Comparison of ENCODE assay signal across 8 mouse cellular contexts in the genomic region with DNA sequence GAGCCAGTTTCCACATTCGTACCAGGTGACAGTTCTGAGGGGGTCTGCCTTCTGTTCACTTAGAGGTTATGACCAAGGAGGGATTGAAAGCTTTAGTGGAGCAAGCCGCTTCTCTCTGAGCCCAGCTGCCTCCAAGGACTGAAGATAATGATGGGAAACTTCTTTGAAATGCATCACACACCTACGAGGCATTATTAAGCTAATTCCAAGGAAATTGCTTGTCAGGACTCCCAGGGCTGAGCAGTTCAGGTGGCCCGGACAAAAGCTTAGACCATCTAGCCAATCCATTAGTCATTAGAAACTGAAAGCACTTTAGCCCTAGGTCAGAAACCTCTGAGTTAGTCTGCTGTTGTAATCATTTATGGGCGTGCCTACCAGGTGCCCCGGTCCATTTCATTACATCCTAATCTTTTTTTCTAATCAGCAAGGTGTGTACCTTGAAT. TPM values are rescaled to one million over a fixed set of nuclear protein-coding genes. Genes with fewer than 3 reads are reported as not detected.
DNase-seq lines count a peak whose midpoint lies in the region; ATAC-seq lines count a peak whose summit lies in the region.

No protein-coding gene starts in this region.

- H3K27me3 ChIP-seq in forebrain, embryonic 14.5 days (replicated peaks; ENCODE audit: control insufficient read depth, insufficient read depth, low read length): peaks cover 29% of the 10 kb centered on the region
- peaks cover 41% of the 10 kb centered on the region for H3K27me3 ChIP-seq in forebrain, embryonic 13.5 days
- peaks cover 19% of the 10 kb centered on the region for H3K27me3 ChIP-seq in hindbrain, embryonic 14.5 days (ENCODE audit: control insufficient read depth, insufficient read depth, low read length)
- H3K27me3 ChIP-seq in liver, embryonic 16.5 days (ENCODE audit: control insufficient read depth, insufficient read depth, low read depth, low read length): peaks cover 86% of the 10 kb centered on the region

- H3K9me3 ChIP-seq in forebrain, embryonic 14.5 days (replicated peaks; ENCODE audit: control insufficient read depth, low read length): no peaks in the 10 kb centered on the region
- no peaks in the 10 kb centered on the region for H3K9me3 ChIP-seq in forebrain, embryonic 13.5 days (replicated peaks)
- no peaks in the 10 kb centered on the region for H3K9me3 ChIP-seq in hindbrain, embryonic 14.5 days (ENCODE audit: control insufficient read depth, low read length)
- no peaks in the 10 kb centered on the region for H3K9me3 ChIP-seq in liver, embryonic 16.5 days (replicated peaks; ENCODE audit: control insufficient read depth, low read length)

- 0 out of 2 replicates have a peak overlapping the region, but pooled peaks have one; percentile 1 for H3K9ac ChIP-seq in forebrain, embryonic 14.5 days (ENCODE audit: low read length)
- H3K9ac ChIP-seq in forebrain, embryonic 13.5 days: no peak overlapping the region
- H3K9ac ChIP-seq in hindbrain, embryonic 14.5 days: 0 out of 2 replicates have a peak overlapping the region, but pooled peaks have one; percentile 12
- H3K9ac ChIP-seq in liver, embryonic 16.5 days (ENCODE audit: low read depth, low read length): no peak overlapping the region

- no peak for DNase-seq in forebrain, embryonic 14.5 days (ENCODE audit: low spot score)
- peak; percentile 68 for DNase-seq in embryo, embryonic 10.5 days (ENCODE audit: low spot score)
- DNase-seq in hindbrain, embryonic 14.5 days (ENCODE audit: low spot score): no peak
- no peak for DNase-seq in gastrocnemius, postnatal 14 days
- no peak for DNase-seq in gastrocnemius, adult 8-10 months (ENCODE audit: low spot score in 2 of 2)

- no peak overlapping the region for H3K4me3 ChIP-seq in forebrain, embryonic 14.5 days (ENCODE audit: low read depth, low read length)
- H3K4me3 ChIP-seq in forebrain, embryonic 13.5 days: no peak overlapping the region
- H3K4me3 ChIP-seq in hindbrain, embryonic 14.5 days (replicated peaks; ENCODE audit: low read length): peak overlapping the region; percentile 41; the same call in 1 of the 2 replicates
- H3K4me3 ChIP-seq in liver, embryonic 16.5 days (ENCODE audit: low read depth, low read length): no peak overlapping the region

- intact Hi-C loops in gastrocnemius, postnatal 14 days (cut with DNase I; ENCODE audit: low total_unique reads): no loop called here

- no peak overlapping the region for H3K27ac ChIP-seq in forebrain, embryonic 14.5 days (ENCODE audit: low read depth, low read length)
- H3K27ac ChIP-seq in forebrain, embryonic 13.5 days: no peak overlapping the region
- peak overlapping the region; percentile 33 for H3K27ac ChIP-seq in hindbrain, embryonic 14.5 days
- 0 out of 2 replicates have a peak overlapping the region, but pooled peaks have one; percentile 5 for H3K27ac ChIP-seq in liver, embryonic 16.5 days (ENCODE audit: low read length)

- 24% methylated on average over 6 of the region's 6 CpGs for WGBS in forebrain, embryonic 14.5 days
- WGBS in forebrain, embryonic 13.5 days: 12% methylated on average over 6 of the region's 6 CpGs
- WGBS in hindbrain, embryonic 14.5 days: 7% methylated on average over 6 of the region's 6 CpGs
- 17% methylated on average over 6 of the region's 6 CpGs for WGBS in liver, embryonic 16.5 days (ENCODE audit: insufficient replicate concordance)

- no peaks in the 10 kb centered on the region for H3K36me3 ChIP-seq in forebrain, embryonic 14.5 days (ENCODE audit: control insufficient read depth, insufficient read depth, low read length)
- H3K36me3 ChIP-seq in forebrain, embryonic 13.5 days (ENCODE audit: poor library complexity, severe bottlenecking): no peaks in the 10 kb centered on the region
- no peaks in the 10 kb centered on the region for H3K36me3 ChIP-seq in hindbrain, embryonic 14.5 days (replicated peaks; ENCODE audit: control insufficient read depth, insufficient read depth)
- H3K36me3 ChIP-seq in liver, embryonic 16.5 days (ENCODE audit: control insufficient read depth, insufficient read depth): no peaks in the 10 kb centered on the region

- peaks cover 31% of the 10 kb centered on the region for H3K4me1 ChIP-seq in forebrain, embryonic 14.5 days (ENCODE audit: control insufficient read depth, insufficient read depth, low read length)
- H3K4me1 ChIP-seq in forebrain, embryonic 13.5 days: peaks cover 64% of the 10 kb centered on the region
- peaks cover 24% of the 10 kb centered on the region for H3K4me1 ChIP-seq in hindbrain, embryonic 14.5 days (replicated peaks; ENCODE audit: control insufficient read depth, insufficient read depth, low read length)
- peaks cover 24% of the 10 kb centered on the region for H3K4me1 ChIP-seq in liver, embryonic 16.5 days (ENCODE audit: control insufficient read depth, low read depth, low read length)

- no peak for ATAC-seq in forebrain, embryonic 14.5 days
- ATAC-seq in forebrain, embryonic 13.5 days: no peak
- no peak for ATAC-seq in hindbrain, embryonic 14.5 days (ENCODE audit: low FRiP score)
- ATAC-seq in liver, embryonic 16.5 days (ENCODE audit: low read depth): no peak
- ATAC-seq in megakaryocyte-erythroid progenitor cell, adult 5-6 weeks (replicated peaks; ENCODE audit: low FRiP score, low TSS enrichment, poor library complexity, severe bottlenecking): no peak

- H3K4me2 ChIP-seq in forebrain, embryonic 14.5 days (ENCODE audit: low read length): peak overlapping the region; percentile 7; the same call in 1 of the 2 replicates
- H3K4me2 ChIP-seq in forebrain, embryonic 13.5 days: no peak overlapping the region
- peak overlapping the region; percentile 85 for H3K4me2 ChIP-seq in hindbrain, embryonic 14.5 days (replicated peaks)
- H3K4me2 ChIP-seq in liver, embryonic 16.5 days (ENCODE audit: low read depth, low read length): 0 out of 2 replicates have a peak overlapping the region, but pooled peaks have one; percentile 68

RNA-seq across cellular contexts. Expression of a gene that starts 3.4 kb away (rescaled TPM):
- 117 and 118 TPM in 2 replicates for polyA plus RNA-seq in forebrain, embryonic 14.5 days (2014; fragmentation: Nextera tagmentation; extraction: Ambion mirVana)
- 90.9 and 119 TPM in 2 replicates for polyA plus RNA-seq in forebrain, embryonic 13.5 days (2015; fragmentation: Nextera tagmentation; extraction: Ambion mirVana)
- 194 and 206 TPM in 2 replicates for polyA plus RNA-seq in hindbrain, embryonic 14.5 days (2014; fragmentation: Nextera tagmentation; extraction: Ambion mirVana)
- 37.5 and 40.6 TPM in 2 replicates for polyA plus RNA-seq in liver, embryonic 16.5 days (2015; fragmentation: Nextera tagmentation; extraction: Ambion mirVana)
- total RNA-seq in gastrocnemius, postnatal 14 days (2021): 10 to 100 TPM; 28.4 to 28.7 TPM
- 1.5 and 7.8 TPM in 2 replicates for total RNA-seq in megakaryocyte-erythroid progenitor cell, adult 5-6 weeks (2014; fragmentation: Nextera tagmentation)
- total RNA-seq in megakaryocyte-erythroid progenitor cell, adult 5-6 weeks (2017): 1.9 and 3.1 TPM in 2 replicates
- 10 to 100 TPM in 1 of 4 experiments, 1 to 10 TPM in 3; 8.7 to 16.7 (median 9.6) TPM for total RNA-seq in gastrocnemius, adult 8-10 months (2022)

RNA-seq across cellular contexts. Expression of a gene that starts 25.5 kb away (rescaled TPM):
- 4.5 and 5.5 TPM in 2 replicates for polyA plus RNA-seq in forebrain, embryonic 14.5 days (2014; fragmentation: Nextera tagmentation; extraction: Ambion mirVana)
- 9.7 and 11.3 TPM in 2 replicates for polyA plus RNA-seq in forebrain, embryonic 13.5 days (2015; fragmentation: Nextera tagmentation; extraction: Ambion mirVana)
- polyA plus RNA-seq in hindbrain, embryonic 14.5 days (2014; fragmentation: Nextera tagmentation; extraction: Ambion mirVana): 1.2 and 1.3 TPM in 2 replicates
- polyA plus RNA-seq in liver, embryonic 16.5 days (2015; fragmentation: Nextera tagmentation; extraction: Ambion mirVana): 83.5 and 93.6 TPM in 2 replicates
- total RNA-seq in gastrocnemius, postnatal 14 days (2021): 1 to 10 TPM; 4.0 to 6.5 TPM
- total RNA-seq in megakaryocyte-erythroid progenitor cell, adult 5-6 weeks (2014; fragmentation: Nextera tagmentation): 11.1 and 17.0 TPM in 2 replicates
- total RNA-seq in megakaryocyte-erythroid progenitor cell, adult 5-6 weeks (2017): 4.5 and 10.2 TPM in 2 replicates
- total RNA-seq in gastrocnemius, adult 8-10 months (2022): 1 to 10 TPM in 3 of 4 experiments, under 1 TPM in 1; 0.85 to 1.7 (median 1.5) TPM

RNA-seq across cellular contexts. Expression of a gene that starts 59.4 kb away (rescaled TPM):
- 1.6 and 2.4 TPM in 2 replicates for polyA plus RNA-seq in forebrain, embryonic 14.5 days (2014; fragmentation: Nextera tagmentation; extraction: Ambion mirVana)
- polyA plus RNA-seq in forebrain, embryonic 13.5 days (2015; fragmentation: Nextera tagmentation; extraction: Ambion mirVana): 2.9 and 3.9 TPM in 2 replicates
- polyA plus RNA-seq in hindbrain, embryonic 14.5 days (2014; fragmentation: Nextera tagmentation; extraction: Ambion mirVana): 4.9 TPM in 2 replicates
- 2.2 and 3.0 TPM in 2 replicates for polyA plus RNA-seq in liver, embryonic 16.5 days (2015; fragmentation: Nextera tagmentation; extraction: Ambion mirVana)
- total RNA-seq in gastrocnemius, postnatal 14 days (2021): 1 to 10 TPM; 4.0 to 5.9 TPM
- not detected in 2 replicates for total RNA-seq in megakaryocyte-erythroid progenitor cell, adult 5-6 weeks (2014; fragmentation: Nextera tagmentation)
- total RNA-seq in megakaryocyte-erythroid progenitor cell, adult 5-6 weeks (2017): not detected in 2 replicates
- 1 to 10 TPM in 2 of 4 experiments, under 1 TPM in 2; 0.92 to 1.3 (median 1.1) TPM for total RNA-seq in gastrocnemius, adult 8-10 months (2022)

Comparison
In these comparisons a context has a peak if more than half of its experiments do, and no peak if none do; other contexts are left out.
1. H3K9ac ChIP-seq: peak in forebrain, embryonic 14.5 days (single experiment) and hindbrain, embryonic 14.5 days (single experiment); none in forebrain, embryonic 13.5 days (single experiment) and liver, embryonic 16.5 days (single experiment).
2. H3K27ac ChIP-seq: peak in hindbrain, embryonic 14.5 days (single experiment) and liver, embryonic 16.5 days (single experiment); none in forebrain, embryonic 14.5 days (single experiment) and forebrain, embryonic 13.5 days (single experiment).